Mouse (Mus musculus) skeletal muscle tissue, adult 2 months (tissue): ENCODE data around the gene Msmo1.

Experiments used
- DNase-seq: peaks from one replicate; pipeline ENCODE4 v3.0.0-alpha.2; 2012; ENCODE audit warnings: low read depth, low spot score

Msmo1 gene

DNA sequence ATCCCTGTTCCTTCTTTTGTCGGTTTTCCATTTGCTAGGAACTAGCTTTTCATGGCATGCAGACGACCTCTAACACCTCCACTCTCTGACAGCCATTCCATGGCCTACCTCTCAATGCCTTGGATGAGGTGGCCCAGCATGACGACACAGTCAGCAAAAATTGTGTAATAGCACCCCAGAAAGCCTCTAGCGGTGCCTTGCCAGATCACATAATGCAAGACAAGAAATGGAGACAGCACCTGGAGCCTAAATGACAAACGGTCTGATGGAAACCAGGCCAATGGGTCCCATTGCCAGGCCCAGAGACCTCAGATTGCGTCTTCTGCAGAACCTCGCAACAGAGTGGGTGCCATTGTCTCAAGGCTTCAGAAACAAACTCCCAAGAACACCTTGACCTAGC is 21.1 kb downstream of the Msmo1 start:
- no peak for DNase-seq

DNA sequence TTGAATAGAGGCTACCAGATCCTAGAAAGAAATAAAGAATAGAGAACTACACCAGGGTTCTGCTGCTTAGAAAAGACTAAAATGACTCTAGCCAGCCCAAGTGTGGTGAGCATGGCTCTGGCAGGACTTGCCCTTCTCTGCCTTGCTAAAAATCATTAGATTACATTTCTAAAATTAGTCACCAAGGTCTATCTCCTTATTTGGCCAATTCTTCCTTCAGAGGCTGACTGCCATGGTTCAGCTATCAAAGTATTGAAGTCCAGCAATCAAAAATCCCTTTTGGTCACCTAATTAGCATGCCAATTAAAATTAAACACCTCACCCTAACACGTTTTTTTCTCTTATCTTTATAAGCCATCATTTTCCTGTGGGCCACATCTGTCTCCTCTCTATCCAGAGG is 22.0 kb downstream of the Msmo1 start:
- DNase-seq: no peak

DNA sequence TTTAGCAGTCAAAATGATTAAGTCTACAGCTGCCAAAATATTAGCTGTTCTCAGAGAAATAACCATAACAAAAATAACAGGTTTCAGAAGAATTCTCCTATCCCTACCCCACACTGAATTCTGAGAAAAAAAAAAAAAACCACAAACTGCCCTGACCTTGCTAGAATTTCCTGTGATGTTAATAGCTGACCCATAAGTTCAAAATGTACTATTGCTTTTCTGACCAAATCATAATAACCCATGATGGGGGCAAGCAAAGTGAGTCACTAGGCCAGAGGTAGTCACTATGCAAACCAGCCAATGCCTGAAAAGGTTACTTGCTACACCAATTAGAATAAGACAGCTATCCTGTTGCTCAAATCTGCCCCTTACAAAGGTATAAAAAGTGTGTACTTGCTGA is 26.1 kb downstream of the Msmo1 start:
- no peak for DNase-seq

DNA sequence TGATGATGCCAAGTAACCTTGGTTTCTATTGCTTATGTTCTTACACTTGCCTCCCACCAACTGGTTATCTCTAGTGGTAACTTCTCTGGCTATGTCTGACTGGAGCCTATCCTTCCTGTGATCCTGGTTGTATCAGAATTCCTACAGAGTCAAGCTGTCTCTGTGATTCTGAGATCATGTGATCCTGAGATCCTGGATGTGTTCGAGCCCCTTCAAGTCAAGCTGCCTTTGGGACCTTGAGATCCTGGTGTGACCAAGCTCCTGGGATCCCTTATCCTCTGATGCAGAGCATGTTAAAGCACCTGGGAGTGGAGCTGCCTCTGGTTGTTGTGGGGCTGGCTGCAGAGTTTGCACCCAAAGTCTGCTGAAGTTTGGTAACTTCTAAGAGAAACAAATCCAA is 30.4 kb downstream of the Msmo1 start:
- no peak for DNase-seq

DNA sequence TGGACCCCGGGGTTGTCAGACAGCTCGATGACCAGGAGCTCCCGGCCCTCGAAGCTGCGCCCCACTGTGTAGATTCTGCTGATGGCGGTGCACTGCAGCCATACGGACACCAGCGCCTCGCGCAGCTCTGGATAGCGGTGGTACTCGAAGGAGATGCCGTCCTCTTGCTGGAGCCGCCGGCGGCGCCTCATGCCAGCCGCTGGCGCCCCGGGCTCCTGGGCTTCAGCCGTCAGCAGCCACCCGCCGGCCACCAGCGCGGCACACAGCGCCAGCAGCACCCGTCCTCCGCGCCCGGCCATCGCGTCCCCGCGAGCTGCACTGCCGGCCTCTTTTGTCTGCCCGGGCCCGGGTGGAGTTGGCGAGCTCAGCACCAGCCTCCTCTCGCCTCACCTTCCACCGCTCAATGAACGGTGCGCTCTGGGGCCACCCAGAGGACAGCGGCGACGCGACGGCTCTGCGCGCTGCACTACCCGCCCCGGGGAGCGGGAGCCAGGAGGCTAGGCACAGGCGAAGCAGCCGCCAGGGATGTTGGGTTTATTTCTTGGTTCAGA is 40.9 kb downstream of the Msmo1 start, which contains the start of gene Cpe:
Gene Cpe (minus strand): TSS at position 404 of the 551 bp plus-strand sequence.
- DNase-seq: peak; percentile 68

DNA sequence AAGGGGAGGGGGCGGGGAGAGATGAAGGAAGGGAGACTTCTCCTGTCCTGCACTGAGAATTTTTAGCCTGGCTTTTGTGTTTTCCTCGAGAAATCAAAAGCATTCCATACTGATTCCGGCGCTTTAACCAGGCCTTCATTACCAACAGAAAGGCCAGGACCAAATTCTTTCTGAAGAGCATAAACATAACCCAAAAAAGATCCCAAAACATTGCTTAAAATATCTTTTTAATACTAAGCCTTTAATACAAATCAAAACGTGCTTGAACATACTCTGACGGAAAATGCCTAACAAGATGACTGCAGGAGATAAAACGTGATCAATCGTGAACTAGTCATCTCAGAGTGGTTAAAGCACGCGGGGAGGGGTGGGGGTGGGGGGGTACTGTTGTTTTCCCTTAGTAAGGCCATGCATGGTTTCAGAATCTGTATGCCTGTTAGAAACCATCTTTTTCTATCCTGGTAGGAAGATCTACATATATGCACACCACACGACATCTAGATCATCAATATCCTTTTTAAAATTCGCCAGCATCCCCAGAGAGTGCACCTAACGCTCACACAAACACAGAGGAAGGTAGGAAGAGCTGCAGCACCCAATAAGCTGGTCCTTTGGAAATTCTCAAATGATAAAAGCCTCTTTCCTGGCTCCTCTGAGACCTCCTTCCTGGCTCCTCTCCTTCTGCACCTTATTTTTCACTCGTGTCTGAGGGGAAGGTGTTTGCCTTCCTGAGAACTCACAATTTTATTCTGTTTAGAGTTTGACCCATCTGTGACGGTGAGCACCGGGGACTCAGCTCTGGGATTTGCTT is 41.8 kb downstream of the Msmo1 start:
- DNase-seq: no peak

DNA sequence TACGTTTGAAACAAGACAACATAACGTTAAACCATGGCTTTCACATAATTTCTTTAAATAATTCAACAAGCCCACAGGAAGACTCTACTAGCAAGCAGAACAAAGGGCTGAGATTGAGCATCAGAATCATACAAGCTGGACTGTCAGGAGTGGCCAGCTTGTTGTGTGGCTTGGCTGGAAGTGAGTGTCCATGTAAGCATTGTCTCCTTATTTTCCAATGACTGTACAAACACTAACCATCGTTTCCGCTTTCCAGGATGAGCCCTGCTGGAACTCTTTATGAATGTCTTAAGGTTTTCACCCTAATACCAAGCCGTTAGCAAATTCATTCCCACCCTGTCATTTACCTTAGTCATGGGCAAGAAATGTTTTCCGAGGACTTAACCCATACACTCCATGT is 42.7 kb downstream of the Msmo1 start:
- no peak for DNase-seq

DNA sequence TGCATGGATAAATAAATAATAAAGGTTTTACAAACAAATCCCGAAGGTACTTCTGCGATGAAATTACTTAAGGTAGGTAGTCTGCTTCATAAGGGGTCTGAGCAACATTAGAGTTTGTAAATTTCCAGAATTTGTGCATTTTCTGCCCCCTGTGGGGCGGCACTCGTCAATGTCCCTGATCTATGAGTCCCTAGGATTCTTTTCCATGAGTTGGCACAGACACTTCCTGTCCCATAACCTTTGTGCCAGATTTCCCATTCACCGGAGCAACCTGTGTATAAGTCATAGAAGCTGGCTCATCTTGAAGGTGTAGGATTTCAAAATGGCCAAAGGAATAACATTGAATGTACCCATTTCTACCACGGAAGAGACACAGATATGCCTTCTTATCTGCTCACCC is 43.3 kb downstream of the Msmo1 start:
- DNase-seq: no peak

DNA sequence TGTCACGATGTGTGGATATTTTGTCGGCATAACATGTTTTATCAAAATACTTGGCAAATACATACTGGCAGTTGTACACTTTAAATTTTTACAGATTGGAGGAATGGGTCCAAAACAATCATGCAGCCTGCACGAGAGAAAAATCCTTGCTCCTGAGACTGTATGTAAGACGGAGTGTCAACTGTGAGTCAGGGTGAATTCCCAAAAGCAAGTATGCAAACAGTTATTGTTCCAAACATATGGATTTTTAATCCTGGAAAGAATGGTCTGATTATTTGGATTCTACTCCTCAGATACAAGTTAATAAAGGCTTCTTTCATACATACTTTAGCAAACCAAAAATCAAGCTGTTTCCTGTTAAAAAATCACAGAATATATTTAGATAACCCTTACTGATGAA is 44.9 kb downstream of the Msmo1 start:
- no peak for DNase-seq

DNA sequence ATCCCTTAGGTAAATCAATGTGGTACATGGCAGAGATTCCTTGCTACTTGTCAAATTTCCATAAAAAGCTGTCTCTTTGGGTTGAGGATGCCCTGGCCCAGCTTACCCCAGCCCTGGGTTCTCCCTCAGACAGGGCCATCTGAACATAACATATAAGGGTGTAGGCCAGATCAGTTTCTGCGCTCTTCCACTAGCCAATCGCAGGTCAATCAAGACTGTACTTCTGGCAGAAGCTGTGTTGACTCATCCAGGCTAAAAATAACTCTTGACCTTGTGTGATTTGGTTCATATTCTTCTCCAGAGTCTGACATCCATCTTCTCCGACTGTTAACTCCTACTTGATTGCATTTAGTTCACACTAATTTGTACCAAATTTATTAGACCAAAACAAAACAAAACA is 45.4 kb downstream of the Msmo1 start:
- DNase-seq: peak; percentile 83

DNA sequence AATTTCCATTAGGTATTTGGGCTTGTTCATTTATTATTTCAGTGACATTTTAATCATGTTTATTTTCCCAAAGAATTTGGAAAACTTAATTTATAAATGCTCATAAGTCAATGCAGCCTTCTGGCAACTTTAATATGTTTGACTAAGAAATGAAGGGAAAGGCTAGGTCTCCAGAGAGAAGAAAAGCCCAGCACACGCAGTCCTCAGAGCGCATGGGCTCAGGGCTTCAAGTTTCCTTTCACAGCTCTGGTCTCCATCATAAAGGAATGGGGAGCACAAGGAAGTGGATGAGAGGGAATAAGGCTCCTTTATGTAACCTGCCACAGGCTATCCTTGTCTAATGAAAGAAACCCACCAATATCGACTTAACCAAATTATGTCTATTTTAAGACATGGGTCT is 51.1 kb downstream of the Msmo1 start:
- DNase-seq: no peak

DNA sequence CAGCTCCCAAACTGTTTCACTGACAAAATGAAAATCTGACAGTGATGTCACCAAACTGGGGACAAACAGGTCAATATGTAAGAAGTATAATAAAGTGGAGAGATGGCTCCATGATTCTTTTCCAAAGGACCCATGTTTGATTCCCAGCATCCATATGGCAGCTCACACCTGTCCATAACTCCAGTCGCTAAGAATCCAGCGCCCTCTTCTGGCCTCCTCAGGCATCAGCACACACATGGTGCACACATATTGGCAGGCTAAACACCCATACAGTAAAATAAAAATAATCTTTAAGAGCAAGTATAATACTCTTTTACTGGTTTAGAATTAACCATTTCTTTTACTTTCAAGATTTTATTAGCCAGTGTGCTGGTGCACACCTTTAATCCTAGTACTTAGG is 57.2 kb downstream of the Msmo1 start:
- no peak for DNase-seq

DNA sequence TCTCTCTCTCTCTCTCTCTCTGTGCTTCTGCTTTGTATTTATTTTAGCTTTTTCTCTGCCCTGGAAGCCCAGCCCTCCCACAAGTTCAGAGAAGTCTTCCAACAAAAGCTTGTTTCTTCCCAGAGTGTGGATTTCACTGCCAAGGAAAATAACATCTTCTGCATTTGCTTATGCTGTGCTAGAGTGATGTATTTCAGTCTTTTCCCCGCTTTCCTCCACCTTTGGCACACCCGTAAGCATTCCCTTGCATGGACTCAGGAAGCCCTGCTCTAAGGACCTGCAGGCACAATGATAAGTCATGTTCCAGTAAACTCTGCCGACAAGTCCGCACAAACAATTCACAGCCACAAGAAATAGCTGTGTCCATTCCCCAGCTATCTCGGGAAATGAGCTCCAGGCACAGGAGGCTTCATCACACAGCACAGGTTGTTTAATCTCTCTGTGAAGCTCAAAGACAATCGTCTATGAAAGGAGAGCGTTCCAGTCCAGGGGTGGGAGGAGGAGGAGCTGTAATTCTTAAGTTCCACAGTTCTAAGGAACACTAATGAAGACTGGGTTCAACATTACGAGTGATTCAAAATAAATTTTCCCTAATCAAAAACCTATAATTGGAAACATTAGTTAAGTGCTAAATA is 58.5 kb downstream of the Msmo1 start:
- no peak for DNase-seq

DNA sequence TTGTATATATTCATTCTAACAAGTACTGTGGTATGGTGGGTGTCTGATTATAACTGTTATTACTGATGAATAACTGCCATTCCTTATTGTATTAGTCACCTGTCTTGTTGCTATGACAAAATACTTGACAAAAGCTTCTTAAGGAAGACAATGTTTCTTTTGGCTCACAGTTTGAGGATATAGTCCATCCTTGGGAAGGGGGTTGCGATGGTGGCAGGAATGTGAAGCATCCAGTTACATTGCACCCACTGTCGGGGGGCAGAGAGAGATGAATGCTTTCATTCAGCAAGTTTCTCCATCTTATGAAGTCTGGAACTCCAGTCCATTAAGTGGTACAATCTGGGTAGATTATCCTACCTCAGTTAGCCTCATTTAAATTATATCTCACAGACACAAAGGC is 60.7 kb downstream of the Msmo1 start:
- DNase-seq: no peak

DNA sequence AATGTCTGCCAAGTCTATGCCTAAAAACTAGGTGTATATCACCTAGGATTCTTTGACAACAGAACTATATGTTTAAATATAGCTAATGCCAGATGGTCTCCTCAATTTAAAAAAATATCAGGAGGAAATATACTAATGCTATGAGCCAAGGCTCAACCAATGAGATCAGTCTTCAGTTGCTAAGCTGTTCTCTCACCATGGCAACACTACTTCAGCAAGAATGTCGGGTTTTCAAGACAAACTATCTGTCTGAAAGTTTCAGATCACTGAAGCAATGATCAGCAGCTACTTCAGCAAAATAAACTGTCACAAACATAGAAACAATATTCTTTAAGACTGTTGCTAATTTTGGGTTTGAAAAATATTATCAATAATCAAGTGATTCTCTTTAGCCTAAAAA is 61.7 kb downstream of the Msmo1 start:
- no peak for DNase-seq
